Comparison of ENCODE assay signal across 27 mouse cellular contexts in the genomic region with DNA sequence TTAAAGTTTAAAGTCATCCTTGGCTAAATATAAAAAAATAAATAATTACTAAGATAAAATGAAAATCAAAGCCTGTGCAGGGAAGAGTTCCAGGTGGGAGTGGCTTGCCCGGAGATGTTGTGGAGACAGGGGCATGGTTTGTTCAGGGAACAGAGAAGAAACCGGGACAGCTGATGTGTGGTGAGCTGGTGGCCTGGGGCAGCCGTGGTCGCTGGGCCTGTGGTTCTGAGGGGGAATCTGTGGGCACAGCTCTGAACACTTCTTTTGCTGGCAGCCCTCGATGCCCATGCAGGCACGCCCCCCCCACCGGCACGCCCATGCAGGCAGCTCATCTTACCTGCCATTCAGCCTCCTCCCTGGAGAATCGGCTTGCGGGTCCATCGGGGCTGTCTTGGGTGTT.
"Had no signal": no experiment of that assay in that cellular context is flagged by ENCODE, and none has a peak within 500 bp of the region (broad histone marks: within the 10 kb centered on the region; RNA-seq: fewer than 3 reads in every experiment).

No protein-coding gene starts in this region.

- H3K4me2 ChIP-seq: heart, embryonic 12.5 days; hindbrain, embryonic 12.5 days; intestine, embryonic 15.5 days; kidney, embryonic 15.5 days; limb, embryonic 12.5 days; liver, embryonic 11.5 days; liver, embryonic 13.5 days had no signal

- H3K9me3 ChIP-seq: heart, embryonic 10.5 days; heart, embryonic 12.5 days; hindbrain, embryonic 10.5 days; hindbrain, embryonic 12.5 days; intestine, embryonic 15.5 days; kidney, embryonic 15.5 days; limb, embryonic 10.5 days; limb, embryonic 12.5 days; liver, embryonic 13.5 days had no signal

- H3K27ac ChIP-seq: gastrocnemius, adult 2 months; heart, embryonic 10.5 days; hindbrain, embryonic 10.5 days; hindbrain, embryonic 12.5 days; intestine, embryonic 15.5 days; kidney, embryonic 15.5 days; layer of hippocampus, adult 2 months; left cerebral cortex, adult 2 months; limb, embryonic 10.5 days; limb, embryonic 12.5 days; liver, embryonic 13.5 days had no signal

- H3K4me1 ChIP-seq: hindbrain, embryonic 10.5 days; hindbrain, embryonic 12.5 days; intestine, embryonic 15.5 days; kidney, embryonic 15.5 days; limb, embryonic 12.5 days; liver, embryonic 13.5 days had no signal

- DNase-seq: gastrocnemius, adult 2 months; gastrocnemius, postnatal 10 days; gastrocnemius, postnatal 25 days; heart, adult 18-20 months; heart, postnatal 10 days; heart, postnatal 4 days; kidney, adult 2 months; kidney, adult 9 months; kidney, postnatal 10 days; kidney, postnatal 25 days; kidney, postnatal 4 days; liver; liver, embryonic 13.5 days had no signal

- H3K27me3 ChIP-seq: heart, embryonic 12.5 days; hindbrain, embryonic 12.5 days; intestine, embryonic 15.5 days; kidney, embryonic 15.5 days; limb, embryonic 12.5 days; liver, embryonic 13.5 days had no signal

- H3K9ac ChIP-seq: heart, embryonic 12.5 days; hindbrain, embryonic 12.5 days; intestine, embryonic 15.5 days; kidney, embryonic 15.5 days; limb, embryonic 12.5 days; liver, embryonic 13.5 days had no signal

- ATAC-seq: hindbrain, embryonic 16.5 days; inflammation-experienced regulatory T-cells, adult 6 months; intestine, embryonic 15.5 days; intestine, postnatal 0 days had no signal

- H3K4me3 ChIP-seq: gastrocnemius, adult 2 months; heart, embryonic 10.5 days; heart, embryonic 12.5 days; hindbrain, embryonic 10.5 days; hindbrain, embryonic 12.5 days; intestine, embryonic 15.5 days; kidney, embryonic 15.5 days; layer of hippocampus, adult 2 months; left cerebral cortex, adult 2 months; limb, embryonic 10.5 days; limb, embryonic 12.5 days; liver, embryonic 13.5 days had no signal
